Mouse (Mus musculus): ENCODE measurements at regions not wholly inside any gene's neighbourhood (a gene's known extent, or its start where the extent isn't known, plus 50 kb on each side); places are given as distances from the start of the nearest gene placed in this dataset.

- no peak for TF ChIP-seq CTCF (IDR thresholded peaks at IDR 0.05; ENCODE audit: insufficient read depth, low read length)
- no peak for TF ChIP-seq POLR2A (IDR thresholded peaks at IDR 0.05; ENCODE audit: borderline replicate concordance, extremely low read depth, low read depth, low read length)
Observed at GRCm38 (mm10) chr14:46149073-46149661, 230.0 kb upstream of the Gm15217 start.
